Mouse (Mus musculus): ENCODE data around the gene Lrtm2.

GRCm38 (mm10) chr6:119329215-119329714 lies 1.3 kb downstream of the Lrtm2 start:
- TF ChIP-seq CTCF (IDR thresholded peaks at IDR 0.05) = peak; percentile 34; the same call in 1 of the 2 replicates
- TF ChIP-seq EP300 (IDR thresholded peaks at IDR 0.05) = 0 out of 2 replicates have a peak, but pooled peaks have one; percentile 38
